30 mouse cellular contexts compared by ENCODE assay signal in genomic region chr7:74483294-74484023, GRCm38 (mm10).
DNase-seq lines count a peak whose midpoint lies in the region; ATAC-seq and TF ChIP-seq lines count a peak whose summit lies in the region.
"Had no signal": no experiment of that assay in that cellular context is flagged by ENCODE, and none has a peak within 500 bp of the region (broad histone marks: within the 10 kb centered on the region; RNA-seq: fewer than 3 reads in every experiment).

No protein-coding gene starts in this region.

- H3K9ac ChIP-seq in kidney, embryonic 14.5 days (ENCODE audit: low read depth, low read length), result no peak overlapping the region
- no peak overlapping the region for H3K9ac ChIP-seq in kidney, postnatal 0 days (ENCODE audit: low read depth, low read length)
- no peak overlapping the region for H3K9ac ChIP-seq in lung, embryonic 16.5 days (ENCODE audit: low read length)
- H3K9ac ChIP-seq: embryonic facial prominence, embryonic 12.5 days; embryonic facial prominence, embryonic 15.5 days; forebrain, embryonic 12.5 days; forebrain, embryonic 15.5 days; heart, embryonic 13.5 days; hindbrain, embryonic 12.5 days; hindbrain, embryonic 15.5 days had no signal

- 24% methylated on average over 3 of the region's 3 CpGs for WGBS in kidney, embryonic 14.5 days
- 40% methylated on average over 3 of the region's 3 CpGs for WGBS in kidney, postnatal 0 days
- WGBS in lung, embryonic 16.5 days, result 75% methylated on average over 3 of the region's 3 CpGs

- H3K36me3 ChIP-seq in kidney, embryonic 14.5 days (ENCODE audit: control insufficient read depth, insufficient read depth, low read length), result no peaks in the 10 kb centered on the region
- no peaks in the 10 kb centered on the region for H3K36me3 ChIP-seq in kidney, postnatal 0 days (ENCODE audit: insufficient read depth, low read length)
- H3K36me3 ChIP-seq in lung, embryonic 16.5 days (ENCODE audit: control insufficient read depth, insufficient read depth, low read length), result no peaks in the 10 kb centered on the region
- H3K36me3 ChIP-seq: embryonic facial prominence, embryonic 12.5 days; embryonic facial prominence, embryonic 15.5 days; forebrain, embryonic 12.5 days; forebrain, embryonic 15.5 days; G1E; heart, embryonic 10.5 days; heart, embryonic 13.5 days; hindbrain, embryonic 12.5 days; hindbrain, embryonic 15.5 days had no signal

- no peaks in the 10 kb centered on the region for H3K27me3 ChIP-seq in kidney, embryonic 14.5 days (ENCODE audit: control insufficient read depth, insufficient read depth, low read length)
- H3K27me3 ChIP-seq in kidney, postnatal 0 days (ENCODE audit: insufficient read depth, low read length), result no peaks in the 10 kb centered on the region
- no peaks in the 10 kb centered on the region for H3K27me3 ChIP-seq in lung, embryonic 16.5 days (ENCODE audit: control insufficient read depth, insufficient read depth, low read depth, low read length)
- H3K27me3 ChIP-seq: CH12.LX; embryonic facial prominence, embryonic 12.5 days; embryonic facial prominence, embryonic 15.5 days; forebrain, embryonic 15.5 days; heart, embryonic 13.5 days; hindbrain, embryonic 12.5 days; hindbrain, embryonic 15.5 days; Patski had no signal

- DNase-seq in kidney, postnatal 36 days, result no peak
- DNase-seq in kidney, postnatal 0 days (ENCODE audit: low spot score), result peak; percentile 68
- no peak for DNase-seq in kidney, adult 8-10 months
- DNase-seq in lung, postnatal 14 days, result no peak
- peak; percentile 4 for DNase-seq in ZHBTc4 (ENCODE audit: low read depth, low spot score)
- DNase-seq in heart, postnatal 4 days, result no peak
- DNase-seq: adrenal gland, adult 2 months; adrenal gland, postnatal 14 days; B cell, adult 2 months; cerebellum, adult 11 months; cerebellum, adult 2 months; cerebellum, adult 9-11 months; cerebellum, postnatal 25 days; gastrocnemius, postnatal 10 days; gastrocnemius, postnatal 36 days; heart, adult 2 months; heart, postnatal 14 days had no signal

- no peak overlapping the region for H3K4me3 ChIP-seq in kidney, embryonic 14.5 days (ENCODE audit: low read length)
- no peak overlapping the region for H3K4me3 ChIP-seq in kidney, postnatal 0 days (replicated peaks; ENCODE audit: low read depth, low read length)
- no peak overlapping the region for H3K4me3 ChIP-seq in lung, embryonic 16.5 days (ENCODE audit: low read length)
- H3K4me3 ChIP-seq: embryonic facial prominence, embryonic 12.5 days; embryonic facial prominence, embryonic 15.5 days; forebrain, embryonic 12.5 days; forebrain, embryonic 15.5 days; heart, adult 2 months; heart, embryonic 10.5 days; heart, embryonic 13.5 days; hindbrain, embryonic 12.5 days; hindbrain, embryonic 15.5 days had no signal

- peak; percentile 75 for ATAC-seq in kidney, embryonic 14.5 days (ENCODE audit: low FRiP score, low TSS enrichment)
- peak; percentile 62; the same call in 1 of the 2 replicates for ATAC-seq in kidney, postnatal 0 days (replicated peaks; ENCODE audit: low FRiP score, low read depth)
- peak; percentile 83 for ATAC-seq in lung, embryonic 16.5 days (ENCODE audit: low read depth)
- ATAC-seq: forebrain, embryonic 15.5 days; Patski had no signal

- H3K9me3 ChIP-seq in kidney, embryonic 14.5 days (ENCODE audit: control insufficient read depth, low read length), result no peaks in the 10 kb centered on the region
- H3K9me3 ChIP-seq in kidney, postnatal 0 days (replicated peaks; ENCODE audit: low read length), result no peaks in the 10 kb centered on the region
- H3K9me3 ChIP-seq in lung, embryonic 16.5 days (ENCODE audit: control insufficient read depth, low read length), result no peaks in the 10 kb centered on the region
- H3K9me3 ChIP-seq: embryonic facial prominence, embryonic 12.5 days; embryonic facial prominence, embryonic 15.5 days; forebrain, embryonic 12.5 days; forebrain, embryonic 15.5 days; heart, embryonic 10.5 days; heart, embryonic 13.5 days; hindbrain, embryonic 12.5 days; hindbrain, embryonic 15.5 days had no signal

- H3K4me1 ChIP-seq in kidney, embryonic 14.5 days (ENCODE audit: control insufficient read depth, insufficient read depth, low read length), result peaks cover 23% of the 10 kb centered on the region
- peaks cover 17% of the 10 kb centered on the region for H3K4me1 ChIP-seq in kidney, postnatal 0 days (replicated peaks; ENCODE audit: insufficient read depth, low read length)
- 0 out of 2 replicates have a peak, but pooled peaks cover 2% of the 10 kb centered on the region for H3K4me1 ChIP-seq in lung, embryonic 16.5 days (replicated peaks; ENCODE audit: control insufficient read depth, insufficient read depth, low read length)
- H3K4me1 ChIP-seq: forebrain, embryonic 15.5 days; hindbrain, embryonic 15.5 days had no signal

- H3K27ac ChIP-seq in kidney, embryonic 14.5 days (ENCODE audit: low read depth, low read length), result no peak overlapping the region
- no peak overlapping the region for H3K27ac ChIP-seq in kidney, postnatal 0 days
- H3K27ac ChIP-seq in lung, embryonic 16.5 days (ENCODE audit: low read length), result no peak overlapping the region
- H3K27ac ChIP-seq: embryonic facial prominence, embryonic 12.5 days; embryonic facial prominence, embryonic 15.5 days; forebrain, embryonic 12.5 days; forebrain, embryonic 15.5 days; heart, adult 2 months; heart, embryonic 10.5 days; heart, embryonic 13.5 days; hindbrain, embryonic 12.5 days; hindbrain, embryonic 15.5 days had no signal

- no peak overlapping the region for H3K4me2 ChIP-seq in kidney, embryonic 14.5 days (replicated peaks; ENCODE audit: low read depth, low read length)
- H3K4me2 ChIP-seq in kidney, postnatal 0 days (ENCODE audit: low read length), result no peak overlapping the region
- H3K4me2 ChIP-seq in lung, embryonic 16.5 days (ENCODE audit: low read depth, low read length), result no peak overlapping the region
- H3K4me2 ChIP-seq: embryonic facial prominence, embryonic 12.5 days; embryonic facial prominence, embryonic 15.5 days; forebrain, embryonic 12.5 days; forebrain, embryonic 15.5 days; heart, embryonic 13.5 days; hindbrain, embryonic 12.5 days; hindbrain, embryonic 15.5 days had no signal

- no peak for TF ChIP-seq CTCF in kidney, postnatal 0 days (IDR thresholded peaks at IDR 0.05; ENCODE audit: low read depth)

Comparison
In these comparisons a context has a peak if more than half of its experiments do, and no peak if none do; other contexts are left out.
1. DNase-seq: peak in kidney, postnatal 0 days (single experiment) and ZHBTc4 (single experiment); none in kidney, postnatal 36 days (0 of 2), kidney, adult 8-10 months (0 of 2), lung, postnatal 14 days (single experiment) and heart, postnatal 4 days (single experiment).
2. Peak in every context shown above with its lines, with median percentiles within 50 percentile points of each other: ATAC-seq.